10 mouse cellular contexts compared by ENCODE assay signal in genomic region chr16:30475633-30476461, GRCm38 (mm10).
DNase-seq lines count a peak whose midpoint lies in the region; ATAC-seq and TF ChIP-seq lines count a peak whose summit lies in the region.
"Had no signal": no experiment of that assay in that cellular context is flagged by ENCODE, and none has a peak within 500 bp of the region (broad histone marks: within the 10 kb centered on the region; RNA-seq: fewer than 3 reads in every experiment).

No protein-coding gene starts in this region.

- no peak for TF ChIP-seq EP300 in stomach, postnatal 0 days (optimal IDR thresholded peaks at IDR 0.05)

- H3K4me1 ChIP-seq in stomach, postnatal 0 days (replicated peaks; ENCODE audit: control insufficient read depth, insufficient read depth): no peaks in the 10 kb centered on the region
- peaks cover 3% of the 10 kb centered on the region; the same call in 1 of the 2 replicates for H3K4me1 ChIP-seq in intestine, embryonic 16.5 days (ENCODE audit: control insufficient read depth, insufficient read depth, low read length)
- H3K4me1 ChIP-seq: liver, embryonic 15.5 days; stomach, embryonic 15.5 days had no signal

- no peak overlapping the region for H3K4me3 ChIP-seq in stomach, postnatal 0 days (ENCODE audit: low read depth, low read length)
- no peak overlapping the region for H3K4me3 ChIP-seq in intestine, embryonic 16.5 days (ENCODE audit: low read length)
- H3K4me3 ChIP-seq: liver, embryonic 15.5 days; stomach, embryonic 15.5 days had no signal

- no peaks in the 10 kb centered on the region for H3K36me3 ChIP-seq in stomach, postnatal 0 days (ENCODE audit: control insufficient read depth, insufficient read depth, low read length)
- no peaks in the 10 kb centered on the region for H3K36me3 ChIP-seq in intestine, embryonic 16.5 days (ENCODE audit: control insufficient read depth, insufficient read depth, low read length)
- H3K36me3 ChIP-seq: liver, embryonic 15.5 days; stomach, embryonic 15.5 days had no signal

- WGBS in stomach, postnatal 0 days: 42% methylated on average over 10 of the region's 10 CpGs
- WGBS in intestine, embryonic 16.5 days: 68% methylated on average over 10 of the region's 10 CpGs

- H3K4me2 ChIP-seq in stomach, postnatal 0 days (replicated peaks; ENCODE audit: low read depth): no peak overlapping the region
- H3K4me2 ChIP-seq in intestine, embryonic 16.5 days (ENCODE audit: low read depth, low read length): no peak overlapping the region
- H3K4me2 ChIP-seq: liver, embryonic 15.5 days; stomach, embryonic 15.5 days had no signal

- peak overlapping the region; percentile 35; the same call in 1 of the 2 replicates for H3K27ac ChIP-seq in stomach, postnatal 0 days (replicated peaks)
- H3K27ac ChIP-seq in intestine, embryonic 16.5 days (ENCODE audit: low read length): no peak overlapping the region
- H3K27ac ChIP-seq: liver, embryonic 15.5 days; stomach, embryonic 15.5 days had no signal

- no peak for TF ChIP-seq CTCF in stomach, postnatal 0 days (IDR thresholded peaks at IDR 0.05; ENCODE audit: low read depth)

- DNase-seq in adrenal gland, postnatal 14 days: peak; percentile 22
- DNase-seq in adrenal gland, postnatal 4 days (ENCODE audit: low spot score in 2 of 2): no peak
- peak; percentile 67 for DNase-seq in 3134 (ENCODE audit: extremely low read depth, insufficient read length, low spot score)
- DNase-seq in gastrocnemius, postnatal 10 days: peak; percentile 25
- DNase-seq in layer of hippocampus, adult 9-10 months (ENCODE audit: low spot score): peak; percentile 15
- DNase-seq in stomach, postnatal 0 days (ENCODE audit: low spot score): no peak
- DNase-seq in natural killer cell, adult 2 months (ENCODE audit: low spot score in 2 of 2): no peak

- H3K9me3 ChIP-seq in stomach, postnatal 0 days (ENCODE audit: control insufficient read depth, low read length): 0 out of 2 replicates have a peak, but pooled peaks cover 5% of the 10 kb centered on the region
- 0 out of 2 replicates have a peak, but pooled peaks cover 2% of the 10 kb centered on the region for H3K9me3 ChIP-seq in intestine, embryonic 16.5 days (ENCODE audit: control insufficient read depth, low read length)
- H3K9me3 ChIP-seq: liver, embryonic 15.5 days; stomach, embryonic 15.5 days had no signal

- ATAC-seq in stomach, postnatal 0 days (ENCODE audit: low FRiP score, low TSS enrichment): no peak
- no peak for ATAC-seq in intestine, embryonic 16.5 days

- H3K27me3 ChIP-seq in stomach, postnatal 0 days (ENCODE audit: control insufficient read depth, insufficient read depth, low read length): no peaks in the 10 kb centered on the region
- no peaks in the 10 kb centered on the region for H3K27me3 ChIP-seq in intestine, embryonic 16.5 days (replicated peaks; ENCODE audit: control insufficient read depth, insufficient read depth, low read length)
- H3K27me3 ChIP-seq: liver, embryonic 15.5 days; stomach, embryonic 15.5 days had no signal

- H3K9ac ChIP-seq in stomach, postnatal 0 days (ENCODE audit: low read length): no peak overlapping the region
- H3K9ac ChIP-seq in intestine, embryonic 16.5 days (ENCODE audit: low read depth, low read length): no peak overlapping the region
- H3K9ac ChIP-seq: liver, embryonic 15.5 days; stomach, embryonic 15.5 days had no signal

Comparison
In these comparisons a context has a peak if more than half of its experiments do, and no peak if none do; other contexts are left out.
1. DNase-seq: peak in adrenal gland, postnatal 14 days (single experiment), 3134 (single experiment), gastrocnemius, postnatal 10 days (single experiment) and layer of hippocampus, adult 9-10 months (single experiment); none in adrenal gland, postnatal 4 days (0 of 2), stomach, postnatal 0 days (single experiment) and natural killer cell, adult 2 months (0 of 2).